Mouse (Mus musculus) activated CD4-positive, CD25-positive, alpha-beta regulatory T cell, adult 4 months (primary cell): ENCODE measurements at regions not wholly inside any gene's neighbourhood (a gene's known extent, or its start where the extent isn't known, plus 50 kb on each side); places are given as distances from the start of the nearest gene placed in this dataset.
A peak's percentile ranks its signal among the peaks of the same experiment; 100 is the strongest.
"Not testable (repeated sequence)": the region's sequence is repeated elsewhere in the genome, so short reads cannot be mapped to it uniquely, and the experiment has no call there.

Experiments
- ATAC-seq: one replicate; pipeline ENCODE4 v1.8.0; 2017

- no peak for ATAC-seq
Measured at GRCm38 (mm10) chr12:114583371-114583770, 1039.7 kb downstream of the Adam6a start.

- ATAC-seq: peak; percentile 83
Measured at GRCm38 (mm10) chr12:114587227-114587626, 1043.5 kb downstream of the Adam6a start.

- ATAC-seq: peak; percentile 28
Measured at GRCm38 (mm10) chr12:114597672-114598071, 1054.0 kb downstream of the Adam6a start.

- no peak for ATAC-seq
Measured at GRCm38 (mm10) chr12:114609171-114609570, 1065.5 kb downstream of the Adam6a start.

GRCm38 (mm10) chr12:114612108-114612507, 1068.4 kb downstream of the Adam6a start:
- peak; percentile 79 for ATAC-seq

GRCm38 (mm10) chr12:114615179-114615578, 1071.5 kb downstream of the Adam6a start:
- peak; percentile 53 for ATAC-seq

- ATAC-seq: peak; percentile 40
Measured at GRCm38 (mm10) chr12:114615712-114616111, 1072.0 kb downstream of the Adam6a start.

- ATAC-seq: no peak
Measured at GRCm38 (mm10) chr12:114641089-114641488, 1097.4 kb downstream of the Adam6a start.

- ATAC-seq: no peak
Measured at GRCm38 (mm10) chr12:114646372-114646771, 1102.7 kb downstream of the Adam6a start.

GRCm38 (mm10) chr12:114650432-114651101, 1106.9 kb downstream of the Adam6a start:
- not testable (repeated sequence) for ATAC-seq

- ATAC-seq: peak; percentile 28
Measured at GRCm38 (mm10) chr12:114657134-114657533, 1113.4 kb downstream of the Adam6a start.
